Mouse (Mus musculus) bone marrow macrophage, adult 2 months (primary cell): ENCODE measurements at regions not wholly inside any gene's neighbourhood (a gene's known extent, or its start where the extent isn't known, plus 50 kb on each side); places are given as distances from the start of the nearest gene placed in this dataset.

ENCODE experiments used
- H3K27ac ChIP-seq: 2 replicates; pipeline ENCODE4 v1.5.1; 2012; ENCODE audit warnings: low read depth, low read length; ENCODE audit not compliant: insufficient read depth
- H3K4me1 ChIP-seq: 2 replicates; pipeline ENCODE4 v1.6.1; 2012; ENCODE audit warnings: low read length; ENCODE audit not compliant: control insufficient read depth, insufficient read depth
- H3K4me3 ChIP-seq: 2 replicates; pipeline ENCODE4 v1.5.1; 2012; ENCODE audit warnings: mild to moderate bottlenecking, low read length, moderate library complexity; ENCODE audit not compliant: insufficient read depth
- CTCF ChIP-seq: IDR thresholded peaks from 2 replicates; pipeline ENCODE4 v1.5.1; 2012; ENCODE audit warnings: low read depth, mild to moderate bottlenecking, low read length, moderate library complexity
- POLR2A ChIP-seq: IDR thresholded peaks from 2 replicates; pipeline ENCODE4 v1.6.1; 2012; ENCODE audit warnings: mild to moderate bottlenecking, low read depth, low read length, borderline replicate concordance

DNA sequence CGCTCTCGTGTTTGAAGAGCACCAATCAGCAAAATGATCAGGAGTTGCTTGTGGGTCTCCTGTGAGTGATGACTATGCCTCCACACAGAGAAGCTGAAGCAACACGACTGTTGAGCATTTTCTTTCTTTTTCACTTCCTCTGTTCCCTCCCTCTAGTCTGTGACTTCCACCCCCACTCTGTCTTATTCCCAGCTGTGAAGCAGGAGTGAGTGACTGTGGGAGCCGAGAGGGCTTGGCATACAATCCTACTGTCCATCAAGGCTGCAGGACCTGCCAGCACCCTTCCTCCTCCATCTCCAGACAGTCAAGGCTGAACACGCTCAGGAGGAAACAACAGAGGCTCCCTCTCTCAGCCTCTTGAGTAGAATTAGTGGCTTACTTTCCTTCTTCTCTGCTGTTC, 401.3 kb downstream of the Plcl1 start:
- Histone ChIP-seq H3K4me3 (no peak overlapping the region), H3K27ac (peak overlapping the region; percentile 45), H3K4me1 (peaks cover 51% of the 10 kb centered on the region)
- TF ChIP-seq POLR2A (no peak), CTCF (no peak)

DNA sequence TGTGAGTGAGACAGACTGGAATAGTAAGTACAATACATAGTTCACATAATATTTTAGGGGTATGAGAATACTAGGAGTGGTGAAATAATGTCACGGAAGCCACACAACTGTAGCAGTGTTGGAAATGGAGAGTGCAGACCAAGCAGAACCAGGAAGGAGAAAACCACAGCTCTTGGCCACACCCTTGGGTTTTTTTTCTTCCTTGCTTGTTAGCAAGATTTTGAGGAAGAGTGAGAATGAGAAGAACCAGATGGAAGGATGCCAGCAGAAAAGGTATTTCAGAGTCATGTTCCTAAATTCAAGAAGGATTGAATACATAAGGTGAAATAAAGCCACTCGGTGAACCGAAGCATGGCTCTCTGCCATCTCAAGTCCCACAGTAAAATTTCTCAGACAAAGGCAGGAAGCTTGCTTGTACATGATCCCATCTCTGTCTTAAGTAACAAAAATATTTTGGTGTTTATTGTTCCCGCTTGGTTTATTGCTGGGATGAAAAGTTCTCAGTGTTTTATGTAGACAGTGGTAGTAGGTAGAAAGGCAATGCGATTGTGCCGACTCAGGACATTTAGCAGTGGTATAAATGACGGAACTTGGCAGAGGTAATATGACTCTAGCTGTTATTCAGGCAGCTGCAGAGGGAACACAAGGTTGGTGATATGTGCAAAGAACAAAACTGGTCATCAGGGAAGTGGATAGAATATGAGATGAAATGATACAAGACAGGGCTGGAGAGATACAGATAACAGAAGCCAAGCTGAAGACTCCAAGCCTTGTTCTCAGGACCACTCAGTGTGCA, 403.2 kb downstream of the Plcl1 start:
- no peak overlapping the region for H3K4me3 ChIP-seq
- TF ChIP-seq CTCF: no peak
- TF ChIP-seq POLR2A: no peak
- H3K4me1 ChIP-seq: peaks cover 43% of the 10 kb centered on the region
- H3K27ac ChIP-seq: peak overlapping the region; percentile 42; the same call in 1 of the 2 replicates

DNA sequence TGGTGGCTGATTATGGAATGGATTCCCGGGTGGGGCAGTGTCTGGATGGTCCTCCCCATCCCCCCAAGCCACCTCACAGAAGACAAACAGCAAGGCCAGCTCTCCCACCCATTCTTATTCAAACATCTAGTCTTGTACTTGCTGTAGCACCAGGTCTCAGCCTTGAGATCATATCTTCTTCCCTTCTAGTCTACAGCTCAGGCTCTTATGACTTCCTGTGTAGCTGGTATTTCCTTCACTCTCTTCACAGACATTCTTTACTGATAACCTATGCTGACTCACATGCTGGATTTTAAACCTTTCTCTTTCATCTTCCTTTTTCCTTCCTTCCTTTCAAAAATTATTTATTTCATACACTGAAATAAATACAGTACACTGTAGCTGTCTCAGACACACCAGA, 406.8 kb downstream of the Plcl1 start:
- TF ChIP-seq CTCF: no peak
- no peak for TF ChIP-seq POLR2A
- H3K4me1 ChIP-seq: peaks cover 20% of the 10 kb centered on the region
- H3K4me3 ChIP-seq: no peak overlapping the region
- no peak overlapping the region for H3K27ac ChIP-seq

DNA sequence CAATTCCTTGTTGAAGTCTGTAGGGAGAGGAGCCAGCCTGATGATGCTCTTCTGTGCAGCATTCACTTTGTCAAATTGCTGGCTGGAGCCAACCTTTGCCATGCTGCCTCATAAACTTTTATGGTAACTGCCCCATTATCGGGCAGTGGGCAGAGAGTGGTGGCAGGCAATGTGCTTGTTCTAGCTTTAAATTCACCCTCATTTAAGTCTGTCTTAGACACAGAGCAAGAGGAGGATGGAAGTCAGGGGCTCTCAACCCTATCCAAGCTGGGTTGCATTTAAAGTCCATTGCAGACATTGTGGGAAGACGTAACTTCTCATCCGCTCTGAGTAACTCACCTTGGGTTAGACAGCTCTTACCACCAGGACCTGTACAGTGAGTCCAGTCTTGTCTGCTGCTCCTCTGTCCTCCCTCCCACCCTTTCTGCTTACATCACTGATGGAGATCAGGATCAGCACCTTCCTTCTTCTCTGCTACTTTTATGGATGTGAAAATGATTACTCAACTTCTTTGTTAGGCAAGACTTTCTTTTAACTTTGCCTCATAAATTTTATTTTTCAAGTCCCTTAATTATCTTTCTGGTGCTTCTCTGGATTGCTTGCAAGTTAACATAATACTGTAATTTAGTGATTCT, 415.3 kb downstream of the Plcl1 start:
- Histone ChIP-seq H3K4me3 (no peak overlapping the region), H3K4me1 (peaks cover 11% of the 10 kb centered on the region), H3K27ac (no peak overlapping the region)
- TF ChIP-seq POLR2A: no peak
- no peak for TF ChIP-seq CTCF

DNA sequence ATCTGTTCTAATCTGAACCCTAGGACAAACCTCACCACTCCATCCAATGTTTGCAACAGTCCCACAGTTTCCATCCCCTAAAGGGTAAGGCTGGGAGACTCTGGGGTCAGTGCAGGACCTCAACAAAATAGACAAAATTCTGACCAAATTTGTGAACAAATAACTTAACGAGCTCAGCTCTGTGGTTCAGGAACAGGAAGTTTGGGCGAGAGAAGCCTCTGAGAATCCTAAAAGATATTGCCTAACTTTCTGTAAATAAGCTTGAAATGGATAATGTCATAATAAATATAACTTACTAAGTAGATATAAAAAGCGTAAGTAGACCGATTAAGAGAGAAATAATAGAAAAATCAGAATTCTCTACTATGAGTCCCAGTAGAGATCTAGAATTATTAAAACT, 416.9 kb downstream of the Plcl1 start:
- peaks cover 11% of the 10 kb centered on the region for H3K4me1 ChIP-seq
- peak overlapping the region; percentile 51; the same call in 1 of the 2 replicates for H3K27ac ChIP-seq
- no peak for TF ChIP-seq POLR2A
- TF ChIP-seq CTCF: no peak
- H3K4me3 ChIP-seq: no peak overlapping the region

DNA sequence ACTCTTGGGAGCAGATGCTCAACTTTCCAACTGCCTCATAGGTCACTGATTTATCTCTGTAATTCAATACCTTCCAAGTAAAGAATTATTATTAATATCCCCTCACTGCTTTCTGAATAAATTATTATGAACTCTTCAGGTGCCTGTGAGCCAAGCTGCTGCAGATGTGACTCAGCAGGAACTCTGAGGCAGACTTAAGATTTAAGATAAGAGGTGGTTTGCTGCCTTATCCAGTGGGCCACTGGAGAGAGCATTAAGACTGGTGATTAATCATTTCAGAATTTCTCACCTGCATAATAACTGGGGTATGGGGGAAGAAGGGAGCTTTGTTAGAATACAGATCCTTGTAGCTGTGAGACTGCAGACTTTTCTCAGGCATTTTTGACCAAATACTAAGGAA, 421.5 kb downstream of the Plcl1 start:
- Histone ChIP-seq H3K4me3 (no peak overlapping the region), H3K27ac (no peak overlapping the region), H3K4me1 (peaks cover 7% of the 10 kb centered on the region)
- TF ChIP-seq CTCF (no peak), POLR2A (no peak)

DNA sequence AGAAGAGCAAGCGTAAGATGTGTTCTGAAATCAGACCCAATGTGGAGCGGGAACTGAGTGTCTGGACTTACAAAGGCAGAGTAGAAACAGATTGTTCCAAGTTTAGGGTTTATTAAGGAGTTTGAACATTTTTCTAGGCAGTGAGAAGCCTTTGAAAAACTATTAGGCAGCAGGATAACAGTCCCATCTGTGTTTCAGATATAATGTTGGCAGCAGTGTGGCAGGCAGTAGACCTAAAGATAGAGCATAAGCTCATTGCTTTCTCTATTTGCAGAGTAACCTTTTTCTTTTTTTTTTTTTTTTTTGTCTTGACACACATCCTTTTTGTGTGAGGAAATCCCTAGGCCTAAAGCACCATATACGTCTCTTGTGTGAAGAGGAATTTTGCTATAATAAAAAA, 429.6 kb downstream of the Plcl1 start:
- TF ChIP-seq CTCF: no peak
- TF ChIP-seq POLR2A: no peak
- Histone ChIP-seq H3K27ac (no peak overlapping the region), H3K4me1 (peaks cover 3% of the 10 kb centered on the region), H3K4me3 (no peak overlapping the region)

DNA sequence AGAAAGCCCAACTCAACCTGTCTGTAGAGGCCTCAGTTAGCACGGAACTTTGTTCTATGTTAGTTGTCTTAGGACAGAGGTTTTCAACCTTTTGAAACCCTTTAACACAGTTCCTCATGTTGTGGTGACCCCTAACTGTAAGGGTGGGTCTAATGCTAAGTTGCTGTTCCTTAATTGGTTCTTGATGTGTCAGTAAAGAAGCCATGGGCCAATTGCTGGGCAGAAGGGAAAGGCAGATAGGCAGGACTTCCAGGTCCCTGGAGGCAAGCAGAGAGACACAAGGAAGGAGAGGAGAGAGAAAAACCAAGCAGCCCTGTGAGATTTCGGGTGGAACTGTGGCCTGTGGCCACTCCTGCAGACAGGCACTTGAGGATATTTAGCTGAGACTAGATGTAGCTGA, 431.0 kb downstream of the Plcl1 start:
- TF ChIP-seq POLR2A (no peak), CTCF (no peak)
- peaks cover 3% of the 10 kb centered on the region for H3K4me1 ChIP-seq
- H3K4me3 ChIP-seq: no peak overlapping the region
- no peak overlapping the region for H3K27ac ChIP-seq

DNA sequence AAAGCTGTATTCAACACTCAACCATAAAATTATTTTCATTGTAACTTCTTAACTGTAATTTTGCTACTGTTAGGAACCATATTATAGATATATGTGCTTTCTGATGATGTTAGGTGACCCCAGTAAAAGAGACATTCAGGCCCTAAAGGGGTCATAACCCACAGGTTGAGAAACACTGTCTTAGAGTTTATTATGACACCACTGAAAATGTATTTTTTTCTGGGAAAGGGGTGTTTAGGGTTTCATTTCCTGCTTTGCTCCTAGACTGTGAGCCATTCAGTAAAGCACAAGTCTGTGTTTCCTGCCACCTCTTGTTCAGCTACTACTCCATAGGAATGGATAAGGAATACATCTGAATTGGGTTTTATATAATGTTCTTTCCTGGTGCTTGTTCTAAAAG, 431.6 kb downstream of the Plcl1 start:
- Histone ChIP-seq H3K4me1 (peaks cover 3% of the 10 kb centered on the region), H3K27ac (no peak overlapping the region), H3K4me3 (no peak overlapping the region)
- TF ChIP-seq POLR2A (no peak), CTCF (no peak)

DNA sequence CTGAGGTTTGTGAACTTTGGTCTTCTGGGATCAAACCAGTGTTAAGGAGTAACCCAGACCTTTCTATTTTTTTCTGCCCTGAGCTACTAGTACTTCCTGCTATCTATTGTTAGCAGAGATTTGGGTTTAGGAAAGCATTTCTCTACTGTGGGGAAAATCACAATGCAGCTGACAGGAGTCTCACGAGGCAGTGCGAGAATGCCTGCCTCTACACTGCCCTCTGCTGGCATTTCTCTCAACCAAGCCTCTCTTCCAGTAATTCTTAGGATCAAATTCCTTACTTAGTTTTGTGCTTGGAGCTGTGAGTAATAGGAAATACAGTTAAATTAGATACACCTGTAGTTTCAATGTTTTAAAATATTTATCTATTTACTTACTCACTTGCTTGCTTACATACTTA, 432.4 kb downstream of the Plcl1 start:
- TF ChIP-seq CTCF (peak; percentile 62; the same call in 1 of the 2 replicates), POLR2A (no peak)
- Histone ChIP-seq H3K4me1 (peaks cover 3% of the 10 kb centered on the region), H3K4me3 (no peak overlapping the region), H3K27ac (no peak overlapping the region)
